Mouse (Mus musculus) gastrocnemius, postnatal 4 days (tissue): ENCODE measurements around the gene Grn. TPM values are rescaled to one million over a fixed set of nuclear protein-coding genes. Genes with fewer than 3 reads are reported as not detected.
A peak's percentile ranks its signal among the peaks of the same experiment; 100 is the strongest.
"Not testable (repeated sequence)": the region's sequence is repeated elsewhere in the genome, so short reads cannot be mapped to it uniquely, and the experiment has no call there.

Experiments used
- DNase-seq, 2 experiments: peaks; one replicate each; pipeline ENCODE4 v3.0.0; 2021 to 2022; ENCODE audit warnings: low spot score in 2 of 2, mixed read lengths in 2 of 2
- total RNA-seq, 2 experiments: library from RNA; stranded (reverse); gene quantifications; 2 replicates each; pipeline ENCODE4 v1.2.3; 2021

Gene Grn
- total RNA-seq, 2 experiments from 2014 or later: 129 to 130 TPM

DNA sequence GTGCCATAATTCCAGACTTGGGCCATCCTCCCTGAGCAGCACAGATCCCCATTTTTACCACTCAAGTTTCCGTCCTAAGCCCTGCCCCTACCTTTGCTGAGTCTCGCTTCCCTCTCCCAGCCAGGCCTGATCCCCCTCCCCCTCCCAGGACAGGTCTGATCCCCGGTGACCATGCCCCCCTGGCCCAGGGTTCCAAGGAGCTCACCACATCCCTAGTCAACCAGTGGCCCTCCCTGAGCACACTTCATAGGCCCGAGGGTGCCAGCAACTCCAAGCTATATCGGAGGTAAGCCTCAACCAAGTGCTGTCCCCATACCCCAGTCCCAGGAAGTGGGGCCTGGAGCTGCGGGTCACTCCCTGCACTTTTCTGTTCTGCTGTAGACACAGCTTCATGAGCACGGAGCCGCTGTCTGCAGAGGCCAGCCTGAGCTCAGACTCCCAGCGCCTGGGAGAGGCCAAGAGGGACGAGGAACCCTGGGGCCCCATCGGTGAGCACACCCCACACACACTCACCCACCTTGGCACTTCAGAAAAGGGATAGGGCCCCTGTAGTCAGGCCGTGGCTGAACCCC lies 29.5 kb upstream of the Grn start:
- DNase-seq: no peak

DNA sequence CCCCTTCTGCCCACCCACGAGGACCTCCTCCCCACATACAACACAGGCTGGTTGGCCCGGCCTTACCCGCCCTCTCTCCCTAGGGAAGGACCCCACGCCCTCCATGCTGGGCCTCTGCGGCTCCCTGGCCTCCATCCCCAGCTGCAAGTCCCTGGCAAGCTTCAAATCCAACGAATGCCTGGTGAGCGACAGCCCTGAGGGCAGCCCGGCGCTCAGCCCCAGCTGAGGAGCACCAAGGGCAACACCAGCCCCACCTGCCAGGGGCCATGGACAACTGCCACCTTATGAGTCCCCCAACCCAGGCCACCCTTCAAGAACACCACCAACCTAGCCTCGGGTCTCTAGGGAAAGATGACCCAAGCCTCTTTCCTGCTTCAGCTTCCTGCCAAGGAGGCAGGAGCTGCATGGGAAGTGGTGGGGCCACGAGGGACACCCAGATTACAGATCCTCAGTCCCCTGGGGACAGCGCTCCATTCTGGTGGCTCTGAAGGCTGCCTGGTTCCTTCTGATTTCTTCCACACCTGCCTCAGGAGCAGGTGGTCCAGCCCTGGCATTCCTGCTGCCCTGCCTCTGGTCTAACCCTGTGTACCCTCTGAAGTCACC lies 28.1 kb upstream of the Grn start:
- DNase-seq: no peak

DNA sequence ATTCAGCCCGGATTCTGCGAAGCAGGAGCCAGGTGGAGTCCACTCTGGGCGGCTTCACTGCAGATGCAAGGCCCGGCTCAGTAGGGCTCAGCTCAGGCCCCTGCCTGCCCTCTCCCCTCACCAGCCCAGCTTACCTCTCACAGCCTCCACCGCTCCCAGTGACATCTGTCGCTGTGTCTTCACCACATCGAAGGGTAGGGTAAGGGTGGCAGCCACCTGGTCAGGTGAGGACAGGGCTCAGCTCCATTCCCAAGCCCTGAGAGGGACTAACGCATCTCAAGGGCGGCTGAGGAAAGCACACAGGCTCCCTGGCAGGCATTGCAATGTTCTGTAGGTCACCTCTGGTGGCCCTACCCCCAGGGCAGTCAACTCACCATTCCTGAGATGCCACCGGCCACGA lies 26.5 kb upstream of the Grn start:
- DNase-seq: no peak

DNA sequence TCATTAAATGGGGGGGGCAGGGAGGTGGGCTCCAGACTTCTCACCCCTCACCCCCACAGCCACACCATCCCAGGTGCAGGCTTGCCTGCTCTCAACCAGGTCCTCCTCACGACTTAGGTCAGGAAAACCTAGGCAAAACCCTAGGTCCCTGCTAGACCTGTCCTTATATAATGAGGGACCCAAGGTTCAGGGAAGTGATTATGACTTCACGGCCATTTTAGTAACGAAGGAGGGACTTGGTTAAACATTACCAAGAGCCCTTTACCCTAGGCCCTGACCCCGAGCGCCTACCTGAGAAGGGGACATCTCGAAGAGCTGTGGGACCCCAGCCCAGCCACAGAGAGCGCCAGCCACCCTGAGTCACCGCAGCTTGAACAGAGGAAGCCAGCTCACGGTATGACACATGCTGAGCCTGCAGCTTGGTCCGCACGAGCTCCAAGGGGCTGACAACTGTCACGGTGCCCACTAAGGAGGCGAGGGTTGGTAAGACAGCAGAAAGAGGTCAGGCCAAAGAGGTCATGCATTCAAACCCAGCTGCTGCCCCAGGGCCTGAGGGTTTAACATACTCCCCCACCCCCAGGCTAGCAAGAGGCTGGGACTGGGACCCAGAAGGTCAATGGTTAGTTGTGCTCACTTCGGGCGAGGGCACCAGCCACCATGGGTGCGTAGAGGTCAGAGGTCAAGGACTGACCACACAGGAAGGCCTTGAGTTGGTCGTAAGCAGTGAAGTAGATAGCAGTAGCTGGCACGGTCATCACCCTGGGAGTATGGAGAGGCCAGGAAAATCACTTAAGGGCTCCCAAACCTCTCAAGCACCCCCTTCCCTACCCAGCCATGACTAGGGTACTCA lies 25.7 kb upstream of the Grn start:
- DNase-seq: no peak

DNA sequence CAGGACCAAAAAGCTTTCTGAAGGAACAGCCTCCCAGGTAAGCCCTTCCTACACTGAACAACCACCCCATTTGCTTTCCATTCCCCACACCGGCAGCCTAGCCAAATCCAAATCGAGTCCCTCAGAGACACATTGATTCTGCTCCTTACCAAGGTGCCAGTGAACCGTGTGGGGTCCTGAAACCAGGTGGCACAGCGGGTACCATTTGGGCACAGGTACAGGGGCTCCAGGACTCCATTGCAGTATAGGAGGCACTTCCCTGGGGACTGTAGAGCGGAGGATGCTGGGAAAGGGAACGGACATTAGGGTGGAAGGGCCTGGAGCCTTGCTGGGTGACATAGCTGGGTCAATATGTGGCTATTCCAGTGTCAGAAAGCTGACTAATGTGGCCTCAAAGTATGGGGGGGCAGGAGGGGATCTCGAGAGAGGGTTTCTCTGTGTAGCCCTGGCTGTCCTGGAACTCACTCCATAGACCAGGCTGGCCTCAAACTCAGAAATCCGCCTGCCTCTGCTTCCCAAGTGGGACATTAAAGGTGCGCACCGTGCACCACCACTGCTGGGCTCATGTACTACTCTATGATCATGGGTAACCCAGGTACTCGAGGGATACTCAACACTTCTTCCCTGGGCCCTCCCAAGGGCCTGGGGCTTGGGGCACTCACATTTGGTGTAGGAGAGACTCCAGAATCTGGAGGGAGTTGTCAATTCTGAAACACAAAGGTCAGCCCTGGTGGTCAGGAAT lies 24.4 kb upstream of the Grn start:
- DNase-seq: no peak

DNA sequence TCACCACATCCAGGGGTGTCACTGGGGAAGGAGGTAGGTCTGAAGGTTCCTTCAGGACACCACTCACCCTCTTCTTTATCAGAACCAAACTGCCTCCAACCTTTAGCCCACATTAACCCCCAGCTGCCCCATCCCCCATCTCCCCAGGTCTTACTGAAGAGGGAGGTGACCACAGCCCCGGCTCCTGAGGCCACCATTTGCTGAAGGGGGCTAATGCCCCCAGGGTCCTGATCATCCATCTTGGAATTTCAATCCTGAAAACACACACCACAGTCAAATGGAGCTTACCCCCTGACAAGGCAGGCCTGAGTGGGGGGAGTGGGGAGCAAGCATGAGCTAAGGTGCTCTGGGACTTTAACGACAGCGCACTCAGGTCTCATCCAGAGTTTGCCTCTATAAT lies 23.7 kb upstream of the Grn start:
- no peak for DNase-seq

DNA sequence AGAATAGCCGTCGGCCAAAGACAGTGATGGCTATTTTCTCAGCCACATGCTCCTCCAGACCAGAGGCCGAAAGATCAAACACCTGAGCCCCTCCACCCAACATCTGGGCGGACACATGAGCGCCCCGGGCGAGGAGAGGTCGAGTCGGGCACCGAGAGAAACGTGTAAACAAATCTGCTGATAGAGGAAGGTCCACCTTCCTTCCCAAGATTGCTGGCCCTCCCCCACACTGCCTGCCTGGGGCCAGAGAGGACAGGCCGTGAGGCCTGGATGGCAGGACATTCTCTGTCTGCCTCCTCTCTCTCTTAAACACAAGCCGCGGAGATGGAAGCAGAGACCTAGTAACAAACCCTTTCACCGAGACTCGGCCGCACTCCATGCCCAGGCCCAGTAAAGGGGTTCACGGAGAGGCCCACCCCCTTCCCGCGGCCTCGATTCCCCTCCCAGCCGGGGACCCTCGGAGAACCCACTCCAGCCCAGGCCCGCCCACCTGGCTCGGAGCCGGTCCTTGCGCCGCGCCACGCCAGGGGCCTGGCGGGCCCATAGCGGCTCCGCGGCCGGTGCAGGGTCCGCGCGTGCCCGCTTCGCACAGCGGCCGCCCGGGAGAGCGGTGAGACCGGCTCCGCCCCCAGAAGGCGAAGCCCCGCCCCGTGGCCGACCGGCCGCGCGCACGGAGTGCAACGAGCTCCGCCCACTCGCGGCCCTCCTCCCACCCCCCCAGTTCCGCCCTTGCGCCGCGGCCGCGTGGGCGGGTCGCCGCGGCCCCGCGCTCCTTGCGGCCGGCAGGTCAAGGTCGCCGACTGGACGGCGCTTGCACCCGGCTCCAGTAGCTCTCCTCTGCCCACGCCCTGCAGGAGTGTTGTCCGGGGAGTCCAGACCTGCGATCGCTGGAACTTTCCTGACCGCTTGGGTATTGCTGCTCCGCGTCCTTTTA lies 22.9 kb upstream of the Grn start:
- DNase-seq: peak; percentile 94 to 96

DNA sequence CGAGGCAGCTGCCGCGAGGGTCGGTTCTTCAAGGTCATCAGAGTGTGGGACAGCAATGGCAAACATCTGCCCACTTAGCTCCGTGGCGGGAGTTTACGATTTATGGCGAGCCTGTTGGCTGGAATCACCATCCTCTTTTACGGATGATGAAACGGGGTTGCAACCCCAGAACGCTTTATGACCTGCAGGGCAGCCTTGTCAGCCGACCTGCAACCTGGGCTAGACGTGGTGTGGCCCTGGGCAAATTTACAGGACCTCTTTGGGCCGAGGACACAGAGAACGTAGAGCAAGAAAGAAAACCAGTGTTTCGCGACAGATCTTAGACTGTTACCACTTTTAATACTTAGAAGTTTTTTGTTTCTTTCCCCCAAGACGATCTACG lies 22.3 kb upstream of the Grn start, which contains the start of gene Slc25a39:
Gene Slc25a39 (minus strand): TSS at position 113 of the 382 bp plus-strand sequence.
- DNase-seq: no peak

DNA sequence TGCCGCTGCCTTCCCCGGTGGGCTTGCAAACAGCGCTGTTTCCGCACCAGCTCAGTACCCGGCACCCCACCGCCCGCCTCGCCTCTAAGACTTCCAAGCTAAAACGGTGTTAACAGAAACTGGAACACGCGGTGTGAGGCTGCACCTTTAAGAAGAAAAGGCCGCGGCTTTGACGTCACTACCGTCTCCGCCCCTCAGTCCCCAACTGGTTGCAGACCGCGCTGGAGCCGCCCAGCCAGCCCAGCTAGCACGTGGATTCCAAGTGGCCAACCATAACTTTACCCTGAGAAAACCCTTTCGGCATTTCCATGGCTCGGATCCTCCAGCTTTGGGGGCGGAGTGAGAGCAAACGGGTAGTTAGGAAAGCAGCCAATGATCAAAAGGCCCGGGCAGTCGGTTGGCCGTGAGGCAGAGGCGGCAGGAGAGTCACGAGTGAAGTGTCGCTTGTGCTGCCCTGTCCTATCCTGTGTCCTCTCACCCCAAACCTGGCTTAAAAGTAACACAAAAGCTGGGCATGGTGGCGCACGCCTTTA lies 21.7 kb upstream of the Grn start:
- peak; percentile 85 to 96 for DNase-seq

DNA sequence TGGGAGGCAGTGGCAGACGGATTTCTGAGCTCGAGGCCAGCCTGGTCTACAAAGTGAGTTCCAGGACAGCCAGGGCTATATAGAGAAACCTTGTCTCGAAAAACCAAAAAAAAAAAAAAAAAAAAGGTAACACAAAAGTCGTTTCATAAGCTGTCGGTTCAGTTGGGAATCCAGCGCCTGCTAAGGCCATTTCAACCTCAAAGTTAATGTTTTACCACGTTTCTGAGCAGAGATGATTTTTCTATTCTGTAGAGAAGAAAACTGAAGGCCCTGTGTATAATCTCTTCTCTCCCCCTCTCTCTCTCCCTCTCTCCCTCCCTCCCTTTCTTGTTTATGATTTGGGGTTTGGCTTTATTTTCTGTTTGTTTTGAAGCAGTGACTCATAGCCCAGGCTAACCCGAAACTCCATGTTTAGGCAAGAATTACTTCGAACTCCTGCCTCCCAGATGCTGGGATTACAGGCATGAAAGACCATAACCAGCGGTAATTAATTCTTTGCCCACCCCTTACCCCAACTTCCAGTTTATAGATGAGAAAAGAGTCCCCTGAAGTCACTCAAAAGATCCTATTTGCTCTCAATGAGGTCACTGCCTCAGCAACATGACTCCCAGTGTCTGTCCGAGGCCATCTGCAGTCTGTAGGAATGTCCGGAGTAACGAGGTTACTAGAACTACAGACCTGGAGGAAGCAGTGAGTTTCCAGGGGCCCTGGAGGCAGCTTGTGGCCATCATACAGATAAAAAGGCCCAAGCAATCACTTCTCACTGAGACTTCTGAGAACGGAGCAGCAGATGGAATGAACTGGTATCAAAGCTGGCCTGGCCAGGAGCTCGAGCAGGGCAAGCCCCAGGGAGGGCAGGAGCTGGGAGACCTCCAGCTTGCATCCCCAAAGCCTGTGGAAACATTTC lies 21.0 kb upstream of the Grn start:
- DNase-seq: no peak

DNA sequence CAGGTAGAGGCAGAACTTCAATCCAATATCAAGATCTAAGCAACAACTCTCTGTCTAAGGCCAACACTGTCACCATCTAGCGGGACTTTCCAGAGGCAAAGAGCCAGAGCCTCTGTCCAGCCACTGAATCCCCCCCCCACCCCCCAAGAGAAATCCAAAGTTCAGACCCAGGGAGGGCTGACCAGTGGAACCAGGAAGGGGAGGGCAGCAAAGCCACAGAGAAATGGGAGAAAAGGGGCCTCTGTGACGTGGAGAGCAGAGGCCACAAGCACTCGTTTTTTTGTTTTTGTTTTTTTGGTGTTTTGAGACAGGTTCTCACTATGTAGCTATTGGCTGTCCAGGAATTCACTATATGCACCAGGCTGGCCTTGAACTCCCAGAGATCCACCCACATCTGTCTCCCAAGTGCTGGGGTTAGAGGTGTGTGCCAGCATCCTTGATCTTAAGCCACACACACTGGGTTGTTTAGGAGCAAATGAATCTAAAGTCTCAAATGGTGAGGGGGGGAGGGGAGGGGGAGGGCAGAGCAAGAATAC lies 20.3 kb upstream of the Grn start:
- DNase-seq: no peak

DNA sequence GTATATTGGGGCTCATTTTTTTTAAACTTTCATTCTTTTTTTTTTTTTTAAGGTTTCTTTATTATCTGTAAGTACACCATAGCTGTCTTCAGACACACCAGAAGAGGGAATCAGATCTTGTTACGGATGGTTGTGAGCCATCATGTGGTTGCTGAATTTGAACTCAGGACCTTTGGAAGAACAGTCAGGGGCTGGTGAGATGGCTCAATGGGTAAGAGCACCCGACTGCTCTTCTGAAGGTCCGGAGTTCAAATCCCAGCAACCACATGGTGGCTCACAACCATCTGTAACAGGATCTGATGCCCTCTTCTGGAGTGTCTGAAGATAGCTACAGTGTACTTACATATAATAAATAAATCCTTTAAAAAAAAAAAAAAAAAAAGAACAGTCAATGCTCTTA lies 19.8 kb upstream of the Grn start:
- not testable (repeated sequence) for DNase-seq

DNA sequence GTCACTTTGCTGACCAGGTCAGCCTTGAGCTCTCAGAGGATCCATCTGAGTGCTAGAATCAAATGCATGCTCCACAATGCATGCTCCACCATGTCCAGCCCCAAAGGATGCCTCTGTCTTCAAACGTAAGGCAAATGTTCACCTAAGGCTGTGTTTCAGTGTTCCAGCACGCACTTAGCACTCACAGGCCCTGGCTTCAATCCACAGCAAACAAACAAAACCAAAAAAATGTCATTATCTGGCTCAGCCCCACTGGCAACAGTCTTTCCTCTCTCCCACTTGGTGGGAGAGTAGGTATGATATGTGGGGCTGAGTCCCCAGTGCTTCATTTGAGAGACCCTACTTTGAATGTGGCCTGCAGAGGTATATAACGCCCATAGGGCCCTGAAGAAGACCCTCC lies 19.1 kb upstream of the Grn start:
- no peak for DNase-seq

DNA sequence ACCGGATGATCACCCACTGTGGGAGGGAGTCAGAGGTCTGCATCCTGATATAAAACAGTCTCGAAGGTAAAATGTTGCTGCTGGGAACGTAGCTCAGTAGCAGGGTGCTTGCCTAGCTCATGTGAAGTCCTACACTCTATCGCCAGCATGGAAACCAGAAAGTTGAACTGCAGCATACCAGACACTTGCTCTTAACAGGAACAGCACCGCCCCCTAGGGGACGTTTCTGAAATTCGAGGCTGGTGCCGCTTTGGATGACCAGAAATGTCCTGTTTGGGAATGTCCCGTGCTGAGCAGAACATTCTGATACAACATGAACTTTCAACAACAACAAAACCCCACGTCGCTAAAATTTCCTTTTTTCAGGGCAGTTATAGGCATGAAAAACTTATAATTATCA lies 18.4 kb upstream of the Grn start:
- DNase-seq: peak; percentile 87 to 94

DNA sequence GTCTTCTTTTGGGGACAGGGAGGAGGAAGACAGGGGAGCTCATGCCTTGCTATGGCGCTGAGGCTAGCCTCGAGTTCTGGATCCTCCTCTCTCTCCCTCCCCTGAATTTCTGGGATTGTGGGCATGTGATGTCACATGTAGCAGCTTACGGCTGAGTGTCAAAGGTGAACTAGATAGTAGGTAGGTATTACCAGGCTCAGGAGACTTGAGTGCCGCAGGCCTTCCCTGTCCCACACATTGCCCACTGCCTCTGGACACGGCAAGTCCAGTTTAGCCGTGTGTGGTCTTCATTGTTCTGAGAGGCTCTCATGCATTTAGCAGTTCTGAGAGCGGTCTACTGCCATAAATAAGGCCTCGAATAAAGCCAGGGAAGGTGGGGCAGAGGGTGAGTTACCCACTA lies 17.1 kb upstream of the Grn start:
- DNase-seq: no peak

DNA sequence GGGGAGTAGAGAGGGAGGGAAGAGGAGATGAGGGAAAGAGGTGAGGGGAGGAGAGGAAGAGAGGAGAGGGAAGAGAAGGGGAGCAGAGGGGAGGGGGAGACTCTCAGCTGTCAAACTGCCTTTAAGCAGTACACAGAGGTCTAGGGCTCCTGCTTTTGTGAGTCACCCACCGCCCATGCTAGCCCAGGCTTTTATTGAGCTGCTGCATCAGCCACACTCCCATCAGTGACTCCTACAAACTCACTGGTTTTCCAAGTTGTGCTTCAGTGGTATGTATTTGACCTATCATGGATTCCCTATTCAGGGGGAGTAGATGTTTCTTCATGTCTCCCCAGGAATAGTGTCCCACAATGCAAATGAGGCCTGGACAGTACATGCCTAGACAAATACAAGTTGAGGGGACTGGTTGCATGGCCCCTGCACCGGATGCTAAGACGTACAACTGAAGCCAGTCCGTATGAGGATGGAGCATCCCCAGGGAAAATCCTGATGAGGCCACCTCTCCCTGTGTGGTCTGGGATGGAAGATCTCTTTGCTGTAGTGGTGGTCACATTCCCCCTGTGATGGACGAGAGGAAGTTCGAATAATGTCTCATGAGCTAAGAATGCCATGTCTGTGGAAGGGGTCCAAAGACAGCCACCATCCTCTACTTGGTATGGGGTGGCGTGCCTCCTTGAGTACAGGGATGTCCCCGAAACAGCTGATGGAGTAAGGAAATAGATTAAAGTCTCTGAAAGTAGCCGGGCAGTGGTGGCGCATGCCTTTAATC lies 14.9 kb upstream of the Grn start:
- no peak for DNase-seq

DNA sequence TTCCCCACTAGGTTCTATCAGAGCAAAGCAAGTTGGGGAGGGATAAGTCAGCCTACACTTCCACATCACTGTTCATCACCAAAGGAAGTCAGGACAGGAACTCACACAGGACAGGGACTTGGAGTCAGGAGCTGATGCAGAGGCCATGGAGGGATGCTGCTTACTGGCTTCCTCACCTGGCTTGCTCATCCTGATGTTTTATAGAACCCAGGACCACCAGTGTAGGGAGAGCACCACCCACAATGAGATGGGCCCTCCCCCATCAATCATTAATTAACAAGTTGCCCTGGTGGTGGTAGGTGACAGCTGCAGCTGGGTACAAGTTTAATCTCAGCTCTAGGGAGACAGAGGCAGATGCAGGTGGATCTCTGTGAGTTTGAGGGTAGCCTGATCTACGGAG lies 13.0 kb upstream of the Grn start:
- no peak for DNase-seq

DNA sequence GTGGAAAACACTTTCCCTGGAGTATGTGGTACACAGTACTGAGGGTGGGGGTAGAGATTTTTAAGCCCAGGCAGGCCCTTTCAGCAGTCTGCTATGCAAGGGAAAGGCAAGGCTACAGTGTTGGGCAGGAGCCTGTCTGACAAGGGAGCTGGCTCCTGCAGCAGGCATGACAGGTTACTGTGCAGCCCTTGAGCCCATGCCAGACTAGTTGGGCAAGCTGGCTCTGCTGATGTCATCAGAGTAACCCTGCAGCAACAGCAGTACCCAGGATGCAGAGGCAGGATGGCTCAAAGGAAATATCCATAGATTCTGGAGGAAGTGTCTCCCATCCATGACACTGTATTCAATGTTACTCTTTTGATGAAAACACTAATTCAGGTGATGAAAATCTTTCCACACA lies 11.2 kb upstream of the Grn start:
- DNase-seq: no peak
